Mouse (Mus musculus) neural tube, embryonic 13.5 days (tissue): ENCODE measurements around the gene Bglap2. TPM values are rescaled to one million over a fixed set of nuclear protein-coding genes. Genes with fewer than 3 reads are reported as not detected.
A peak's percentile ranks its signal among the peaks of the same experiment; 100 is the strongest.
"Not testable (repeated sequence)": the region's sequence is repeated elsewhere in the genome, so short reads cannot be mapped to it uniquely, and the experiment has no call there.

Experiments used
- ATAC-seq: fragments of 200-750 bp; cut with Nextera tagmentation; 2 replicates; pipeline ENCODE4 v1.8.0; 2017; ENCODE audit warnings: low read depth, mild to moderate bottlenecking, moderate TSS enrichment, moderate library complexity
- H3K27ac ChIP-seq: fragments of 300-500 bp; sonication (generic); replicated peaks from 2 replicates; pipeline ENCODE4 v1.5.1; 2015; ENCODE audit warnings: moderate library complexity, mild to moderate bottlenecking, inconsistent platforms
- H3K27me3 ChIP-seq: fragments of 300-500 bp; sonication (generic); 2 replicates; pipeline ENCODE4 v1.6.1; 2015; ENCODE audit warnings: mild to moderate bottlenecking, inconsistent platforms
- H3K36me3 ChIP-seq: fragments of 300-500 bp; sonication (generic); 2 replicates; pipeline ENCODE4 v1.6.1; 2015; ENCODE audit warnings: mild to moderate bottlenecking, inconsistent platforms
- H3K4me1 ChIP-seq: fragments of 300-500 bp; sonication (generic); replicated peaks from 2 replicates; pipeline ENCODE4 v1.6.1; 2015; ENCODE audit warnings: inconsistent platforms
- H3K4me2 ChIP-seq: fragments of 300-500 bp; sonication (generic); 2 replicates; pipeline ENCODE4 v1.6.1; 2015; ENCODE audit warnings: inconsistent platforms, mild to moderate bottlenecking, moderate library complexity
- H3K4me3 ChIP-seq: fragments of 300-500 bp; sonication (generic); 2 replicates; pipeline ENCODE4 v1.5.1; 2015; ENCODE audit warnings: mild to moderate bottlenecking, inconsistent platforms
- H3K9ac ChIP-seq: fragments of 300-500 bp; sonication (generic); 2 replicates; pipeline ENCODE4 v1.6.1; 2015; ENCODE audit warnings: moderate library complexity, mild to moderate bottlenecking, inconsistent platforms
- H3K9me3 ChIP-seq: fragments of 300-500 bp; sonication (generic); 2 replicates; pipeline ENCODE4 v1.6.1; 2016; ENCODE audit warnings: inconsistent platforms
- WGBS: fragments of 180-500 bp; shearing (Covaris S2); methylation state at CpG from one replicate; pipeline ENCODE4 v1.1.7; 2015; 5-methylcytosine and 5-hydroxymethylcytosine counted together
- polyA plus RNA-seq: library from polyadenylated mRNA; unstranded; fragments of >200 nt; fragmentation: Nextera tagmentation; extraction: Ambion mirVana; gene quantifications from 2 replicates; pipeline ENCODE4 v1.2.1, GENCODE M21; 2015

Bglap2 gene
- polyA plus RNA-seq, 1 experiment from 2014 or later, result not detected

DNA sequence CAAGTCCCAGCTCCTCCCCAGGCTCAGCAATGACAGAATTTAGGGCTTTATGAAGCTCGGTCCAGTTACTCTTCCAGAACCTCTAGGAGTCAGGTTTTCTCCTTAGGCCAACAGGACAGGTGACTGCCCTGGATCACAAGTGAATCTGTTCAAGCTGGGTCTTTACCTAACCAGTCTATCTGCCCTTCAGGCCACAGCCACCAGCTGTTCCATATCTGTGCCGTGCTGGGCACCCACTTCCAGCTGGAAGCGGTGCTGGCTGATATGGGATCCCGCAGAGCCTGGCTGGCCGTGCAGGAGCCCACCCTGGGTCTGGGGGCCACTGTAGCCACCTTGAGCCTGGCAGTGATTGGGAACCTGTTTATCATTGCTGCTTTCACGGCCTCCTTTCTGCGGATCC lies 3.9 kb upstream of the Bglap2 start:
- not testable (repeated sequence) for H3K9ac ChIP-seq, H3K4me1 ChIP-seq, H3K9me3 ChIP-seq, H3K27ac ChIP-seq, H3K36me3 ChIP-seq, H3K4me3 ChIP-seq, H3K27me3 ChIP-seq
- H3K4me2 ChIP-seq, result peak overlapping the region; percentile 50
- 36% methylated on average over 3 of the region's 7 CpGs for WGBS
- ATAC-seq, result peak; percentile 30; the same call in 1 of the 2 replicates

DNA sequence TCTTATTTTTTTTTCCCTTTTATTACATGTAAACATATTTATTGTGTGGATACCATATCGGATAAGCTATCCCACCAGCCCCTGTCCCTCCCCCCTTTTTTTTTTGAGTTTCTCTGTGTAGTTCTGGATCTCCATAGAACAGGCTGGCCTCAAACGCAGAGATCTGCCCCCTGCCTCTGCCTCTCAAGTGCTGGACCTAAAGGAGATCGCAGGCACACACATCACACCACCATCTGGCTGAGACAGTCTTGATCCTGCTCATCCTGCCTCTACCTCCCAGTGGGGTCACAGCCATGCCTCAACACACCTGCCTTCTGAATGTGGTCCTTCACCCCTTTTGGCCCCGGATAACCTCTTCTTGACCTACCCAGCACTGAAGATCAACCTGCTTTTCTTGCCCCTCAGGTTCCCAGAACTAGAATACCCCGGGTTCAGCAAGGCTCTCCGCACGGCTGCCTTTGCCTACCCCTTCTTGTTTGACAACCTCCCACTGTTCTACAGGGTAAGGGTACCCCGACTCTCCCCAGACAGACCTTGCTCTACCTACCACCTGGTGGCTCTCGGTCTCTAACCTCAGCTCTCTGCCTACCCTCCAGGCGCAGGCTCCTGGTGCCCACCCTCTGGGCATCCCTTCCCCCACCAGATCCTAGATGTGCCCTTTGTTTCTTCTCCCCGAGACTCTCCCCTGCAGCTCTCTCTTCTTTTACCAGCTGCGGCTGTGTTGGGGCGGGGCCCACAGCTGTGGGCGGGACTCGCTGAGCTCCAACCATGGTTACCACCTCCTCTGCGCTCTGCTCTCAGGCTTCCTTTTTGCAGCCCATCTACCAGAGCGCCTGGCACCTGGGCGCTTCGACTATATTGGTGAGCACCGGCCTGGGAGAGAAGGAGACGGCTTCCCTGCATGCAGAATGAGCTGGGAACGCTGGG lies 3.2 kb upstream of the Bglap2 start:
- not testable (repeated sequence) for H3K36me3 ChIP-seq, H3K27me3 ChIP-seq, H3K9me3 ChIP-seq, H3K4me1 ChIP-seq
- Histone ChIP-seq H3K4me2 (peak overlapping the region; percentile 50), H3K27ac (peak overlapping the region; percentile 88), H3K9ac (peak overlapping the region; percentile 57; the same call in 1 of the 2 replicates), H3K4me3 (peak overlapping the region; percentile 27)
- ATAC-seq, result peak; percentile 93
- WGBS, result 6% methylated on average over 20 of the region's 22 CpGs

DNA sequence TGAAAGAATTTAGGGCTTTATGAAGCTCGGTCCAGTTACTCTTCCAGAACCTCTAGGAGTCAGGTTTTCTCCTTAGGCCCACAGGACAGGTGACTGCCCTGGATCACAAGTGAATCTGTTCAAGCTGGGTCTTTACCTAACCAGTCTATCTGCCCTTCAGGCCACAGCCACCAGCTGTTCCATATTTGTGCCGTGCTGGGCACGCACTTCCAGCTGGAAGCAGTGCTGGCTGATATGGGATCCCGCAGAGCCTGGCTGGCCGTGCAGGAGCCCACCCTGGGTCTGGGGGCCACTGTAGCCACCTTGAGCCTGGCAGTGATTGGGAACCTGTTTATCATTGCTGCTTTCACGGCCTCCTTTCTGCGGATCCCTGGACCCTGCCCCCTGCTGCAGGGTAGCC lies 1.9 kb downstream of the Bglap2 start:
- ATAC-seq, result peak; percentile 17; the same call in 1 of the 2 replicates
- 19% methylated on average over 6 of the region's 7 CpGs for WGBS

DNA sequence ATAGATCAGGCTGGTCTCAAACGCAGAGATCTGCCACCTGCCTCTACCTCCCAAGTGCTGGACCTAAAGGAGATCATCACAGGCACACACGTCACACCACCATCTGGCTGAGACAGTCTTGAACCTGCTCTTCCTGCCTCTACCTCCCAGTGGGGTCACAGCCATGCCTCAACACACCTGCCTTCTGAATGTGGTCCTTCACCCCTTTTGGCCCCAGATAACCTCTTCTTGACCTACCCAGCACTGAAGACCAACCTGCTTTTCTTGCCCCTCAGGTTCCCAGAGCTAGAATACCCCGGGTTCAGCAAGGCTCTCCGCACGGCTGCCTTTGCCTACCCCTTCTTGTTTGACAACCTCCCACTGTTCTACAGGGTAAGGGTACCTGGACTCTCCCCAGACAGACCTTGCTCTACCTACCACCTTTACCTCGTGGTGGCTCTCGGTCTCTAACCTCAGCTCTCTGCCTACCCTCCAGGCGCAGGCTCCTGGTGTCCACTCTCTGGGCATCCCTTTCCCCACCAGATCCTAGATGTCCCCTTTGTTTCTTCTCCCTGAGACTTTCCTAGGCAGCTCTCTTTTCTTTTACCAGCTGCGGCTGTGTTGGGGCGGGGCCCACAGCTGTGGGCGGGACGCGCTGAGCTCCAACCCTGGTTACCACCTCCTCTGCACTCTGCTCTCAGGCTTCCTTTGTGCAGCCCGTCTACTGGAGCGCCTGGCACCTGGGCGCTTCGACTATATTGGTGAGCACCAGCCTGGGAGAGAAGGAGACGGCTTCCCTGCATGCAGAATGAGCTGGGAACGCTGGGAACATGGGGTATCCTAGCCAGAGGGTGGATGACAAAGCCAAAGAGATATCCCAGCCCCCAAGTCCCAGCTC lies 2.5 kb downstream of the Bglap2 start:
- 12% methylated on average over 19 of the region's 19 CpGs for WGBS
- H3K4me1 ChIP-seq, H3K27me3 ChIP-seq, H3K9me3 ChIP-seq, H3K36me3 ChIP-seq: not testable (repeated sequence)
- H3K9ac ChIP-seq, result peak overlapping the region; percentile 52
- H3K27ac ChIP-seq, result peak overlapping the region; percentile 83
- peak; percentile 96 for ATAC-seq
- H3K4me3 ChIP-seq, result 0 out of 2 replicates have a peak overlapping the region, but pooled peaks have one; percentile 6
- H3K4me2 ChIP-seq, result peak overlapping the region; percentile 41

More for the DNA sequence above, 1.9 kb downstream of the Bglap2 start:
- H3K4me1 ChIP-seq, result peaks cover 14% of the 10 kb centered on the region
- not testable (repeated sequence) for H3K36me3 ChIP-seq, H3K9me3 ChIP-seq, H3K27me3 ChIP-seq
- peak overlapping the region; percentile 41 for H3K4me2 ChIP-seq
- H3K9ac ChIP-seq, result peak overlapping the region; percentile 52
- H3K4me3 ChIP-seq, result 0 out of 2 replicates have a peak overlapping the region, but pooled peaks have one; percentile 6
- H3K27ac ChIP-seq, result peak overlapping the region; percentile 83

DNA sequence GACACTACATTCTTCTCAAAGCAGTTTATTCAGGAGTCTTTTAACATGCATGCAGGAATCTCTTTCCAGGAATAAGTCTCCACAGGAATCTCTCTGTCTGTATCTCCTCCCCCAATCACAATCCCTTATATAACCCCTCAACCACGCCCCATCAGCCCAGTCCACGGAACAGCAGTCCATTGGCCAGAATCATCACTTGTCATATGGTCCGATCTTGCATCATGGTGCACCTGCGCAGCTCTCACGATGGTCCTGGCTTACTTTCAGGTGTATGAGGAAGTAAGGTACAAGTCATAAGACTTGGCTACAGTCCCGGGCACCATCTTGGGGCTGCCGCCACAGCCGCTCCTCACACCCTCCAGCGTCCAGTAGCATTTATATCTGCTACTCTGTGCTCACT lies 5.9 kb downstream of the Bglap2 start, which contains the start of gene Bglap3:
Gene Bglap3 (minus strand): TSS at position 101 of the 400 bp plus-strand sequence.
- not testable (repeated sequence) for H3K4me2 ChIP-seq

DNA sequence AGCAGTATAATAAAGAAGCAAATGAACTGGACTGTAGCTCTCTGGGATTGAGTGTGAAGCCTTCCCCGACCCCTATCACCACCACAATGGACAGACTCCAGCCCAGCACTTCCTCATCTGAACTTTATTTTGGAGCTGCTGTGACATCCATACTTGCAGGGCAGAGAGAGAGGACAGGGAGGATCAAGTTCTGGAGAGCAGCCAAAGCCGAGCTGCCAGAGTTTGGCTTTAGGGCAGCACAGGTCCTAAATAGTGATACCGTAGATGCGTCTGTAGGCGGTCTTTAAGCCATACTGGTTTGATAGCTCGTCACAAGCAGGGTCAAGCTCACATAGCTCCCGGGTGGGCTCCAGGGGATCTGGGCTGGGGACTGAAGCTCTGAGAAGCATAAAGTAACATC lies 10.0 kb downstream of the Bglap2 start:
- H3K4me3 ChIP-seq, H3K36me3 ChIP-seq, ATAC-seq, H3K27ac ChIP-seq, H3K4me2 ChIP-seq, H3K9ac ChIP-seq, H3K4me1 ChIP-seq, H3K9me3 ChIP-seq: not testable (repeated sequence)
- 92% methylated on average over 7 of the region's 7 CpGs for WGBS
- H3K27me3 ChIP-seq, result peaks cover 20% of the 10 kb centered on the region

More for the DNA sequence above, 5.9 kb downstream of the Bglap2 start, which contains the start of gene Bglap3:
- H3K27me3 ChIP-seq, H3K4me3 ChIP-seq, ATAC-seq, H3K9me3 ChIP-seq, H3K9ac ChIP-seq, H3K36me3 ChIP-seq, H3K27ac ChIP-seq, H3K4me1 ChIP-seq: not testable (repeated sequence)
- WGBS, result 92% methylated on average over 9 of the region's 9 CpGs

DNA sequence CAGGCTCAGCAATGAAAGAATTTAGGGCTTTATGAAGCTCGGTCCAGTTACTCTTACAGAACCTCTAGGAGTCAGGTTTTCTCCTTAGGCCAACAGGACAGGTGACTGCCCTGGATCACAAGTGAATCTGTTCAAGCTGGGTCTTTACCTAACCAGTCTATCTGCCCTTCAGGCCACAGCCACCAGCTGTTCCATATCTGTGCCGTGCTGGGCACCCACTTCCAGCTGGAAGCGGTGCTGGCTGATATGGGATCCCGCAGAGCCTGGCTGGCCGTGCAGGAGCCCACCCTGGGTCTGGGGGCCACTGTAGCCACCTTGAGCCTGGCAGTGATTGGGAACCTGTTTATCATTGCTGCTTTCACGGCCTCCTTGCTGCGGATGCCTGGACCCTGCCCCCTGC lies 11.0 kb downstream of the Bglap2 start:
- 51% methylated on average over 3 of the region's 7 CpGs for WGBS
- not testable (repeated sequence) for H3K9me3 ChIP-seq, H3K4me1 ChIP-seq, H3K36me3 ChIP-seq, H3K4me3 ChIP-seq, H3K4me2 ChIP-seq, H3K9ac ChIP-seq, H3K27ac ChIP-seq
- H3K27me3 ChIP-seq, result peaks cover 20% of the 10 kb centered on the region
- peak; percentile 33; the same call in 1 of the 2 replicates for ATAC-seq

DNA sequence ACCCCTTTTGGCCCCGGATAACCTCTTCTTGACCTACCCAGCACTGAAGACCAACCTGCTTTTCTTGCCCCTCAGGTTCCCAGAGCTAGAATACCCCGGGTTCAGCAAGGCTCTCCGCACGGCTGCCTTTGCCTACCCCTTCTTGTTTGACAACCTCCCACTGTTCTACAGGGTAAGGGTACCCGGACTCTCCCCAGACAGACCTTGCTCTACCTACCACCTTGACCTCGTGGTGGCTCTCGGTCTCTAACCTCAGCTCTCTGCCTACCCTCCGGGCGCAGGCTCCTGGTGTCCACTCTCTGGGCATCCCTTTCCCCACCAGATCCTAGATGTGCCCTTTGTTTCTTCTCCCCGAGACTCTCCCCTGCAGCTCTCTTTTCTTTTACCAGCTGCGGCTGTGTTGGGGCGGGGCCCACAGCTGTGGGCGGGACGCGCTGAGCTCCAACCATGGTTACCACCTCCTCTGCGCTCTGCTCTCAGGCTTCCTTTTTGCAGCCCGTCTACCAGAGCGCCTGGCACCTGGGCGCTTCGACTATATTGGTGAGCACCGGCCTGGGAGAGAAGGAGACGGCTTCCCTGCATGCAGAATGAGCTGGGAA lies 11.6 kb downstream of the Bglap2 start:
- Histone ChIP-seq H3K9ac (peak overlapping the region; percentile 60), H3K27ac (peak overlapping the region; percentile 82), H3K27me3 (peaks cover 20% of the 10 kb centered on the region), H3K36me3 (peaks cover 11% of the 10 kb centered on the region), H3K4me2 (peak overlapping the region; percentile 48), H3K4me3 (peak overlapping the region; percentile 31)
- ATAC-seq, result peak; percentile 87
- WGBS, result 3% methylated on average over 22 of the region's 22 CpGs
- H3K4me1 ChIP-seq, H3K9me3 ChIP-seq: not testable (repeated sequence)

DNA sequence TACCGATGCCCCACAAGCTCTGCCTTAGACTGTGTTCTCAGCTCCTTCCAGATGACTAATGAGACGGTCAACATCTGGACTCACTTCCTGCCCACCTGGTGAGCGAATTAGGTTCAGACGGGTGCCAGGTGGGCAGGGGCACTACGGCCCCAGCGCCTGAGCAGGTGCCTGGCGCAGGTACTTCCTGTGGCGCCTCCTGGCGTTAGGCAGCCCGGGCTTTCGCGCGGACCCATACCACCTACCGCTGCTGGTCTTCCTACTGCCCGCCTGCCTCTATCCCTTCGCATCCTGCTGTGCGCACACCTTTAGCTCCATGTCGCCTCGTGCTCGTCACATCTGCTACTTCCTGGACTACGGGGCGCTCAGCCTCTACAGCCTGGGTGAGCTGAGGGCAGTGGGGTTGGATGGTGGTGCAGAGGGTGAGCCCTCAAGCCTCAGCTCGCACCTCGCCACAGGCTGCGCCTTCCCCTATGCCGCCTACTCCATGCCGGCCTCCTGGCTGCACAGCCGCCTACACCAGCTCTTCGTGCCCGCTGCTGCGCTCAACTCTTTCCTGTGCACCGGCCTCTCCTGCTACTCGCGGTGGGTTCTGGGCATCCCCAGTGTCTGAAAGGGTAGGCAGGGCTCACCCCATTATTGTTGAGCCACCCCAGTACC lies 12.7 kb downstream of the Bglap2 start:
- peaks cover 20% of the 10 kb centered on the region for H3K27me3 ChIP-seq
- WGBS, result 39% methylated on average over 34 of the region's 34 CpGs
- ATAC-seq, result no peak
- H3K36me3 ChIP-seq, result peaks cover 22% of the 10 kb centered on the region
- H3K9ac ChIP-seq, result no peak overlapping the region
- H3K4me2 ChIP-seq, result peak overlapping the region; percentile 48
- 0 out of 2 replicates have a peak, but pooled peaks cover 8% of the 10 kb centered on the region for H3K9me3 ChIP-seq
- H3K4me1 ChIP-seq, result peaks cover 8% of the 10 kb centered on the region; the same call in 1 of the 2 replicates
- H3K4me3 ChIP-seq, result peak overlapping the region; percentile 31; the same call in 1 of the 2 replicates
- no peak overlapping the region for H3K27ac ChIP-seq

DNA sequence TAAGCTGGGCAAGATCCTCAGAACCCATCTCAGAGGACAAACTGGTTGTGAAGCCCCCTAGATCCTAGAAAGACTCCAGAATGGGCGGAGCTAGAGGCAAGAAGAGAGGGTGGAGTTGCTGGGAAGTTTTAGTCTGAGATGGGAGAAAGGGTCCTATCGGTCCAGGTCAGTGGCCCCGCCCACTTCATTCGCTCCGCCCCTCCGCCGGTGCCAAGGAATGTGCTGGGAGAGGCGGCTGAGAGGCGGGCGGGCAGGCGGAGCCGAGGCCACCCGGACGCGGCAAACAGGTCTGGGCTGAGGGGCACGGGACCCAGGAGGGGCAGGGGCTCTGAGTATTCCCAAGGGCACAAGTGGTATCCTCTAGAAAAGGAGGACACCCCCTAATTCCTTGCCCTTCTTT lies 14.2 kb downstream of the Bglap2 start, which contains the start of gene Paqr6:
Gene Paqr6 (plus strand): TSS at position 248 of the 400 bp plus-strand sequence.
- H3K4me2 ChIP-seq, result peak within 1 kb of the TSS; percentile 48
- H3K27ac ChIP-seq, result peak within 1 kb of the TSS; percentile 43
- 2% methylated on average over 16 of the region's 16 CpGs for WGBS
- no peak within 1 kb of the TSS for H3K4me3 ChIP-seq
- peaks cover 8% of the 10 kb centered on the region; the same call in 1 of the 2 replicates for H3K4me1 ChIP-seq
- H3K9me3 ChIP-seq, result no peaks in the 10 kb centered on the region
- peaks cover 20% of the 10 kb centered on the region for H3K27me3 ChIP-seq
- H3K36me3 ChIP-seq, result peaks cover 37% of the 10 kb centered on the region
- ATAC-seq, result no peak
- no peak within 1 kb of the TSS for H3K9ac ChIP-seq

DNA sequence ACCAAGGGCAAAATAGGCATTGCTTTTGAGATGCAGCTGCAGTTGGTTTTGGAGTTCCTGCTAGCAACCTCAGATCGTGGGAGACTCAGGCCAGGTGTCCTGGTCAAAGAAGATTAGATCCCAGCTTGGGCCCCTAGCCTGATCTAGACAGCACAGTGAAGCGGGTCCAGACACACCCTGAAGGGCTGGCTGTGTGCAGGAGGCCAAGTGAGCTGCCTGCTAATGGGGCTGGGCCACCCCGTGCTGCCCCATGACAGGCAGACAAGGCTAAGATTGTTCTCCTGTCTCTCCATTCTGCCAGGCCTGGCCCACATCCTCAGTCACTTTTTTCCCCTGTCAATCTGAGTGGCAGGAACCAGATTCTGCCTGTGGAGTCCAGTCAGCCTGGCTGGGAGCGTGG lies 14.8 kb downstream of the Bglap2 start:
- WGBS, result 72% methylated on average over 4 of the region's 4 CpGs
- peak overlapping the region; percentile 43 for H3K27ac ChIP-seq

More for the DNA sequence above, 14.8 kb downstream of the Bglap2 start:
- Histone ChIP-seq H3K9ac (no peak overlapping the region), H3K36me3 (peaks cover 43% of the 10 kb centered on the region), H3K4me2 (no peak overlapping the region), H3K4me1 (peaks cover 8% of the 10 kb centered on the region; the same call in 1 of the 2 replicates), H3K9me3 (no peaks in the 10 kb centered on the region), H3K4me3 (no peak overlapping the region), H3K27me3 (peaks cover 20% of the 10 kb centered on the region)
- no peak for ATAC-seq
